Mouse (Mus musculus) G1E (cell line): Measurements from ENCODE around the gene Arf3. TPM values are rescaled to one million over a fixed set of nuclear protein-coding genes. Genes with fewer than 3 reads are reported as not detected.

Experiments used
- ATAC-seq: 2 replicates; pipeline ENCODE4 v1.8.0; 2016; ENCODE audit warnings: mild to moderate bottlenecking; ENCODE audit not compliant: insufficient number of reproducible peaks, poor library complexity, low FRiP score, severe bottlenecking; ENCODE audit errors: extremely low read depth
- DNase-seq: peaks from one replicate; pipeline ENCODE4 v3.0.0; 2012; ENCODE audit warnings: low spot score
- H3K27me3 ChIP-seq: 2 replicates; pipeline ENCODE4 v1.6.1; 2012; ENCODE audit warnings: mild to moderate bottlenecking, low read length, inconsistent platforms; ENCODE audit not compliant: insufficient read depth
- H3K36me3 ChIP-seq: replicated peaks from 2 replicates; pipeline ENCODE3; 2012; ENCODE audit warnings: mild to moderate bottlenecking, inconsistent platforms
- H3K4me1 ChIP-seq: 2 replicates; pipeline ENCODE4 v1.6.1; 2012; ENCODE audit warnings: low read depth, low read length, inconsistent platforms, mixed read lengths; ENCODE audit not compliant: insufficient read depth
- H3K4me3 ChIP-seq: 2 replicates; pipeline ENCODE4 v1.5.1; 2012; ENCODE audit warnings: low read depth, mild to moderate bottlenecking, inconsistent platforms, low read length, moderate library complexity, mixed read lengths
- H3K9me3 ChIP-seq: replicated peaks from 2 replicates; pipeline ENCODE4 v1.6.1; 2012; ENCODE audit warnings: inconsistent platforms
- CTCF ChIP-seq: IDR thresholded peaks from 2 replicates; pipeline ENCODE4 v1.5.1; 2012; ENCODE audit warnings: low read depth, low read length, inconsistent platforms, mixed read lengths
- GATA1 ChIP-seq: IDR thresholded peaks from 2 replicates; pipeline ENCODE4 v1.6.1; 2012; ENCODE audit warnings: borderline replicate concordance, low read length, inconsistent platforms, mixed read lengths
- GATA2 ChIP-seq: IDR thresholded peaks from 2 replicates; pipeline ENCODE4 v1.6.1; 2012; ENCODE audit warnings: low read depth, low read length, inconsistent platforms, borderline replicate concordance
- POLR2AphosphoS5 ChIP-seq: IDR thresholded peaks from 2 replicates; pipeline ENCODE4 v1.6.1; 2012; ENCODE audit warnings: low read depth, low read length, inconsistent platforms; ENCODE audit not compliant: insufficient replicate concordance
- TAL1 ChIP-seq: conservative IDR thresholded peaks from 2 replicates; pipeline ENCODE4 v1.6.1; 2012; ENCODE audit warnings: low read depth, low read length, inconsistent platforms, mixed read lengths
- polyA plus RNA-seq: library from polyadenylated mRNA; stranded (reverse); fragments of >175 nt; gene quantifications from 2 replicates; pipeline ENCODE4 v1.2.3, GENCODE M21; 2012
- total RNA-seq, 2 experiments: library from RNA; stranded (forward) in 1 of 2; stranded (reverse) in 1 of 2; fragments of 200-1000 nt in 1 of 2; fragments of >200 nt in 1 of 2; fragmentation: Nextera tagmentation in 1 of 2; gene quantifications; 2 replicates each; pipeline ENCODE4 v1.2.3; 2014 to 2017

The Arf3 gene
- total and polyA plus RNA-seq, 3 experiments, result 41.6 to 65.0 (median 58.2) TPM

- no peaks in the 10 kb centered on the region for H3K9me3 ChIP-seq
- DNase-seq (peak; percentile 62), ATAC-seq (peak; percentile 60)
- peak within 1 kb of the TSS; percentile 76 for H3K4me3 ChIP-seq
- H3K4me1 ChIP-seq, result peaks cover 60% of the 10 kb centered on the region
- H3K36me3 ChIP-seq, result peaks cover 31% of the 10 kb centered on the region
- TF ChIP-seq TAL1, result no peak
- TF ChIP-seq GATA1, result no peak
- TF ChIP-seq GATA2, result no peak
- TF ChIP-seq CTCF, result no peak
- TF ChIP-seq POLR2AphosphoS5, result no peak
- H3K27me3 ChIP-seq, result peaks cover 3% of the 10 kb centered on the region; the same call in 1 of the 2 replicates
These were observed 35.3 kb downstream of the Arf3 start, which contains the start of gene Fkbp11 for GRCm38 (mm10) chr15:98727443-98728321. TSS of gene Fkbp11 (minus strand) at chr15:98728198.

DNA sequence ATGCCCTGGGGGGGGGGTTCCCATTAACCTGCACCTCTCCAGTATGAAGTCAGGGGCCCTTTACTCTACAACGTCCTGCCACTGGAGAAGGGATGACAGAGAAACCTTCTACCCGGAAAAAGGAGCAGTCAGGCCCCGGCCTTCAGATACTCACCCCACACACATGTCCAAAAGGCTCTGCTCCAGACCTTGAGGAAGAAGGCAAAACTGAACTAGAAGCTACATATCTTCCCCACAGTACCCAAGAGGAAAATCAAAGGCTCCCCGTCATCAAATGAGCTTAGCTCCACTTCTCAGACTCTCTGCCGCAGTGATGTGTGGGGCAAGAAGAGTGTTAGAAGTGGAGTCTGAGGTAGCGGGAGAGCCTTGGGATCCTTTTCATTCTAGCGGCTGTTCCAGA lies 36.3 kb downstream of the Arf3 start:
- ATAC-seq, result no peak
- H3K4me1 ChIP-seq, result peaks cover 52% of the 10 kb centered on the region
- H3K36me3 ChIP-seq, result peaks cover 25% of the 10 kb centered on the region
- TF ChIP-seq TAL1 (no peak), POLR2AphosphoS5 (no peak)
- peak overlapping the region; percentile 76 for H3K4me3 ChIP-seq
- H3K27me3 ChIP-seq, result peaks cover 4% of the 10 kb centered on the region; the same call in 1 of the 2 replicates
- DNase-seq, result no peak
- no peaks in the 10 kb centered on the region for H3K9me3 ChIP-seq

DNA sequence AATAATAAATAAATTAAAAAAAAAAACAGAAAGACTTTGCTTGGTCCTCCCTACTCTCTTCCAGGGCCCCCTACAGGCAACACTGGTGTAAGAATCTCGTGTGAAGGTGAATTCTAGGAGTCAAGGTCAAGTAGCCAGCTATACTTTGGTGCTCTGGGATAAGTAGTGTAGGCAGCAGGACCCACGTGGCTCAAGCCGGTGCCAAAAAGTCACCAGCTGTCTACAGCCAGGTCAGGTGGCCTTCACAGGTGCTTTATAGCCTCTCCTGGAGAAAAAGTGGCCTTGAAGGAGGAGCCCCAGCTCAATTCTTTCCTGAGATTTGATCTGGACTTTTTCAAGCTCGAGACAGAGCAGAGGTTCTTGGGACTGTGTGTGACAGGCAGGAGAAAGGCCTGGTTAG lies 36.9 kb downstream of the Arf3 start:
- Histone ChIP-seq H3K27me3 (peaks cover 4% of the 10 kb centered on the region; the same call in 1 of the 2 replicates), H3K9me3 (no peaks in the 10 kb centered on the region), H3K36me3 (peaks cover 25% of the 10 kb centered on the region), H3K4me3 (peak overlapping the region; percentile 76; the same call in 1 of the 2 replicates), H3K4me1 (peaks cover 50% of the 10 kb centered on the region)
- TF ChIP-seq CTCF, result no peak
- TF ChIP-seq POLR2AphosphoS5, result no peak
- TF ChIP-seq GATA2, result no peak
- no peak for TF ChIP-seq GATA1
- TF ChIP-seq TAL1, result no peak
- DNase-seq (no peak), ATAC-seq (no peak)

- no peaks in the 10 kb centered on the region for H3K9me3 ChIP-seq
- peaks cover 42% of the 10 kb centered on the region for H3K4me1 ChIP-seq
- H3K27me3 ChIP-seq, result peaks cover 9% of the 10 kb centered on the region; the same call in 1 of the 2 replicates
- no peak for DNase-seq
- H3K36me3 ChIP-seq, result peaks cover 25% of the 10 kb centered on the region
- TF ChIP-seq CTCF, result no peak
- no peak for TF ChIP-seq GATA2
- no peak for TF ChIP-seq POLR2AphosphoS5
- no peak for TF ChIP-seq TAL1
- TF ChIP-seq GATA1, result no peak
- no peak overlapping the region for H3K4me3 ChIP-seq
- no peak for ATAC-seq
These were observed 38.6 kb downstream of the Arf3 start for GRCm38 (mm10) chr15:98724441-98724840.

- Histone ChIP-seq H3K4me3 (no peak overlapping the region), H3K36me3 (peaks cover 25% of the 10 kb centered on the region), H3K27me3 (peaks cover 16% of the 10 kb centered on the region), H3K9me3 (no peaks in the 10 kb centered on the region), H3K4me1 (peaks cover 38% of the 10 kb centered on the region)
- no peak for ATAC-seq
- no peak for DNase-seq
- TF ChIP-seq GATA1 (no peak), GATA2 (no peak)
These were observed 40.2 kb downstream of the Arf3 start for GRCm38 (mm10) chr15:98722854-98723253.

GRCm38 (mm10) chr15:98722191-98722590 lies 40.8 kb downstream of the Arf3 start:
- no peaks in the 10 kb centered on the region for H3K9me3 ChIP-seq
- TF ChIP-seq GATA1 (no peak), GATA2 (no peak), CTCF (no peak), POLR2AphosphoS5 (no peak), TAL1 (no peak)
- peaks cover 20% of the 10 kb centered on the region for H3K27me3 ChIP-seq
- H3K4me3 ChIP-seq, result no peak overlapping the region
- ATAC-seq (no peak), DNase-seq (no peak)
- H3K36me3 ChIP-seq, result peaks cover 25% of the 10 kb centered on the region
- peaks cover 35% of the 10 kb centered on the region for H3K4me1 ChIP-seq

- ATAC-seq (no peak), DNase-seq (no peak)
- Histone ChIP-seq H3K4me1 (peaks cover 25% of the 10 kb centered on the region), H3K4me3 (no peak overlapping the region), H3K9me3 (no peaks in the 10 kb centered on the region), H3K27me3 (peaks cover 36% of the 10 kb centered on the region), H3K36me3 (no peaks in the 10 kb centered on the region)
- TF ChIP-seq POLR2AphosphoS5 (no peak), TAL1 (no peak), GATA1 (no peak), CTCF (no peak), GATA2 (no peak)
These were observed 45.7 kb downstream of the Arf3 start for GRCm38 (mm10) chr15:98717301-98717700.
